Mouse (Mus musculus) erythroblast, embryonic 14.5 days (primary cell): ENCODE measurements around the gene Mkrn3. TPM values are rescaled to one million over a fixed set of nuclear protein-coding genes. Genes with fewer than 3 reads are reported as not detected.

Experiments
- H3K27me3 ChIP-seq: 2 replicates; pipeline ENCODE4 v1.6.1; 2012; ENCODE audit warnings: inconsistent platforms; ENCODE audit not compliant: control insufficient read depth
- H3K36me3 ChIP-seq: 2 replicates; pipeline ENCODE4 v1.6.1; 2012; ENCODE audit warnings: mild to moderate bottlenecking, inconsistent platforms; ENCODE audit not compliant: control insufficient read depth
- H3K4me1 ChIP-seq: 2 replicates; pipeline ENCODE4 v1.6.1; 2012; ENCODE audit warnings: inconsistent platforms; ENCODE audit not compliant: control insufficient read depth
- H3K4me3 ChIP-seq: replicated peaks from 2 replicates; pipeline ENCODE3; 2012; ENCODE audit warnings: moderate library complexity, mild to moderate bottlenecking, inconsistent platforms
- H3K9me3 ChIP-seq: 2 replicates; pipeline ENCODE4 v1.6.1; 2012; ENCODE audit warnings: low read length, inconsistent platforms, mixed read lengths; ENCODE audit not compliant: control insufficient read depth
- GATA1 ChIP-seq: IDR thresholded peaks from 2 replicates; pipeline ENCODE4 v1.6.1; 2012; ENCODE audit warnings: low read length, inconsistent platforms, mixed read lengths
- TAL1 ChIP-seq: IDR thresholded peaks from 3 replicates; pipeline ENCODE4 v1.6.1; 2012; ENCODE audit warnings: low read length, inconsistent platforms, mixed read lengths
- polyA plus RNA-seq: library from polyadenylated mRNA; stranded (reverse); fragments of >175 nt; gene quantifications from 2 replicates; pipeline ENCODE4 v1.2.3, GENCODE M21; 2012

Mkrn3 gene
- polyA plus RNA-seq, 1 experiment = not detected

DNA sequence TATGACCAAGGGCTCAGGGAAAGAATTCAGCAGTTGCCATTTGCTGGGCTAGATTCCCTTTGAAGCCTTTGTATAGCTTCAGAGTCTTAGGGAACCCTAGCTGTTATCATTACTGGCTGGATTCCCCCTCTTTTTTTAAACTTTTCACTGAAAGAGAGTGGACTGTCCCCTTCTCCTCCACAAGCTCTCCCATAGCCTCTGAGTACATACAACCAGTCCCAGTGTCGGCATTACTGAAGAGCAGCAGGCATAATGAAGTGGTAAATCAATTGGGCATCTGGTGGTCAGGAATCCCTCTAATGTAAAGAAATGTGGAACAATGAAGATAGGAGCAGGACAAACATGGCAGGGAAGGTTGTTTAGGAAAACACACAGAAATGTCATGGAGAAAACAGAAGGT, 27.7 kb downstream of the Mkrn3 start:
- H3K4me3 ChIP-seq = no peak overlapping the region
- no peaks in the 10 kb centered on the region for H3K9me3 ChIP-seq
- TF ChIP-seq GATA1 (no peak), TAL1 (no peak)
- H3K27me3 ChIP-seq = no peaks in the 10 kb centered on the region
- no peaks in the 10 kb centered on the region for H3K4me1 ChIP-seq
- no peaks in the 10 kb centered on the region for H3K36me3 ChIP-seq

DNA sequence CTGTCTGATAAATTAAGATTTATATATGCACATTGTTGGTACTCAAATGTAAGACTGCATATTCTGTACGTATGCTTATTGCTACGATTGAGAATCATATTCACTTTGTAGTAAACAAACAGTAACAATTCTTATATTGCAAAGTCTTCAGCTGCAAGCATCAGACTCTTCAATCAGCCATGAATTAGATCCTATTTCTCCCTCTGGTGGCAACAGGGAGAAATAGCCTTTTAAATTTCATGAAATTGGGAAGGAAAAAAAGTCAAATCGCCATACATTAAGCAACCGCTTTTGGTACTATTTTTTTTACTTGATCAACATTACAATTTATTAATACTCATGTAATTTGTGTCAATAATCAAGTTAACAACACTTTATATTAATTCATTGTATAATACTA, 31.6 kb downstream of the Mkrn3 start:
- Histone ChIP-seq H3K4me3 (no peak overlapping the region), H3K4me1 (no peaks in the 10 kb centered on the region), H3K9me3 (no peaks in the 10 kb centered on the region), H3K27me3 (no peaks in the 10 kb centered on the region), H3K36me3 (no peaks in the 10 kb centered on the region)
- TF ChIP-seq TAL1 = no peak
- TF ChIP-seq GATA1 = no peak

DNA sequence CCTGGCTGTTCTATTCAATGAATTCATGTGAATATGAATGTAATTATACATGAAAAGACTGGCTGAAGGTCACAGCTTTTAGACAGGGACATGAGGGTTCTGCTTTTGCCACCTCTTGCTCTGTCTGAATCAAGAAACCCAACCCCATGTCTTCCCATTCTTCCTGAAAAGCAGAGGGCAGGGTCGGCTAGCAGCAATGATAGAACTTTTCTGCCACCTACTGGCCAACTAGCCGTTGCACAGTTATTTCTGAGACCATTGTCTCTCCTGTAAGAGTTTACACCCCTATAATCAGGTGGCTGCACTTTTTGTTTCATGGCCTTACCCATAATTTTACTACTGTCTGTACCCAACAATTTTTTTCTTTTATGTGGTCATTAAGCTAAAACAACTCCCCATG, 37.5 kb downstream of the Mkrn3 start:
- Histone ChIP-seq H3K4me1 (no peaks in the 10 kb centered on the region), H3K36me3 (no peaks in the 10 kb centered on the region), H3K27me3 (peaks cover 5% of the 10 kb centered on the region; the same call in 1 of the 2 replicates), H3K9me3 (peaks cover 25% of the 10 kb centered on the region), H3K4me3 (no peak overlapping the region)
- TF ChIP-seq TAL1 (no peak), GATA1 (no peak)

DNA sequence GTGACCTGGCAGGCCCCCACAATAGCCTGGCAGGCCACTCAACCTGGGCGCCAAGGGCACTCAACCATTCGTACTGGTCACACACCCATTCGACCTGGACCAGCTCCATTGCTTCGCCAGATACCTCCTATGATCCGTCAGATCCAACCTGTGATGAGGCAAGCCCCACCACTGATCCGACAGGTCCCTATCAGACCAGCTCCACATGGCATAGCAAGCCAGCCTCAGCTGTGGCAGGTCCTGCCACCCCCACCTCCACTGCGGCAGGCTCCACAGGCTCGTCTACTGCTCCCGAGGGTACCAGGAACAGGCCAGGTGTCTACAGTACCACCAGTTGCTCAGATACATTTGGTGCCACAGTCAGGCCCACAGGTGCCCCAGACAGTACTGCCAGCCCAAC, 41.4 kb downstream of the Mkrn3 start:
- Histone ChIP-seq H3K4me3 (no peak overlapping the region), H3K36me3 (no peaks in the 10 kb centered on the region), H3K9me3 (peaks cover 31% of the 10 kb centered on the region), H3K4me1 (no peaks in the 10 kb centered on the region), H3K27me3 (peaks cover 14% of the 10 kb centered on the region)
- TF ChIP-seq TAL1 = no peak
- TF ChIP-seq GATA1 = no peak

DNA sequence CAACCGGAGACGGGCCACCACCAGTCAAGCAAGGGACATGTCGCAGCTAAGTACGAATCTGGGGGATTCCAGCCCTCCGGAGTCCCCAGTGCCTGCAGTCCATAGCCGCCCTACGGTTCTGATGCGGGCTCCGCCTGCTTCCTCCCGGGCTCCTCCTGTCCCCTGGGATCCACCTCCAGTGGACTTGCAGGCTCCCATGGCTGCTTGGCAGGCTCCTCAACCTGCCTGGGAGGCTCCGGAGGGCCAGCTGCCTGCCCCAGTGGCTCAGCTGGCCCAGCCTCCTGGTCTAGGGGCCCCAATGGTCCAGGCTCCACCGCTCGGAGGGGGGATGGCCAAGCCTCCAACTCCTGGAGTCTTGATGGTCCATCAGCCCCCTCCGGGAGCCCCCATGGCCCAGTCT, 42.6 kb downstream of the Mkrn3 start:
- TF ChIP-seq TAL1 (no peak), GATA1 (no peak)
- no peaks in the 10 kb centered on the region for H3K4me1 ChIP-seq
- peaks cover 31% of the 10 kb centered on the region for H3K9me3 ChIP-seq
- peaks cover 14% of the 10 kb centered on the region for H3K27me3 ChIP-seq
- no peak overlapping the region for H3K4me3 ChIP-seq
- no peaks in the 10 kb centered on the region for H3K36me3 ChIP-seq

DNA sequence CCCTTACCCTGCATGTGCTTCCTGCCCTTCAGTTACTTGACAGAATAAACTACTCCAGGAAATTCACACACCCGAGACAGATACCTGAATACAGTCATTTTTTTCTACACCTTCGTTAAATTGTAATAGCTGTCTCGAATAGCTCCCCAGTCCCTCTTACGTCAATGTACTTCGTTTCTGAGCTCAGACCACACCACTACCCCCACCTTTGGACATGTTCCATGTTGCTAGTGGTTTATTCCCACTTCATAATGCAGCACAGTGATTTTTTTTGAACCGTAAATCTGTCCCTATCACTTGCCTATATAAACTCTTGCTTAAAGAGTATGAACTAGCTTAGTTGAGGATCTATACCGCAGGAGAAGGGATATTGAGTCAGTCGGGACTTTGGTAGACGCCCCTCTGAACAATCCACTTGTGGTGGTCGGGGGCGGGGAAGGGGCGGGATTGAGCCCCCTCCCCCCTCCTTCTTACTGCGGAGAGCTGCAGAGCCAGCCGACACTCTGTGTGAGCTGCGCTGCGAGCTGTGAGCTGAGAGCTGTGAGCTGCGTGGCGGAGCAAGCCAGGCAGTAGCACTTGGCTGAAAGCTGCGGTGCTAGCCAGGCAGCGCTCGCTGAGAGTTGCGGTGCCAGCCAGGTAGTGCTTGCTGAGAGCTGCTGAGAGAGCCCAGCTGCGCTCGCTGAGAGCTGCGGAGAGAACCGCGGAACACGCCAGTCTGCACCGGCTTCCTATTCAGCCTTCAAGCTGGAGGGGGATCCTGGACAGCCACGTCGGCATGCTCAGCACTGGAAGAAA, 43.2 kb downstream of the Mkrn3 start, which contains the start of gene Magel2:
TSS of gene Magel2 (plus strand) at position 501 of the 795 bp plus-strand sequence.
- Histone ChIP-seq H3K4me3 (no peak within 1 kb of the TSS), H3K9me3 (peaks cover 31% of the 10 kb centered on the region), H3K36me3 (no peaks in the 10 kb centered on the region), H3K27me3 (peaks cover 14% of the 10 kb centered on the region), H3K4me1 (no peaks in the 10 kb centered on the region)
- TF ChIP-seq GATA1 = no peak
- no peak for TF ChIP-seq TAL1

DNA sequence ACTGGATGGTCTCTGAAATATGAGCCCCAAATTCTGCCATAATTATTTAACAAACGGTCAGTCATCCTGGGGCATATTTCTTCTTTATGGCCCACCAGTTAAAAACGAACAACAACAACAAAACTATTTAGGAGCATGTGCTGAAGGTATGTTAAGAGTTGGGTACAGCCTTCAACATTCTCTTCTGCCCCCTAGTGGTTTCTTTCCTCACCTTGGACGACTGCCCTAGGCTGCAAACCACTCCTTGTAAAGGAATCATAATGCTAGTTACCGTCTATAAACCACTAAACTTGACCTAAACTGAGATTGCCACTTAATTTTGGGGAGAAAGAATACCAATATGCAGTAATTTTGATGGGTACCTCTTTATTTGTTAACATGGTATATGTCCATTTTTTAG, 44.3 kb downstream of the Mkrn3 start:
- Histone ChIP-seq H3K36me3 (no peaks in the 10 kb centered on the region), H3K4me3 (no peak overlapping the region), H3K9me3 (peaks cover 31% of the 10 kb centered on the region), H3K4me1 (no peaks in the 10 kb centered on the region), H3K27me3 (peaks cover 14% of the 10 kb centered on the region)
- no peak for TF ChIP-seq TAL1
- TF ChIP-seq GATA1 = no peak

Other genes with a start within 250 kb of the Mkrn3 start
- 0.03 TPM in 1 of 2 replicates, not detected in the other for gene Ndn, start 73.6 kb downstream of the Mkrn3 start, polyA plus RNA-seq
- gene Magel2, start 43.1 kb downstream of the Mkrn3 start, polyA plus RNA-seq = 0.01 TPM in 1 of 2 replicates, not detected in the other
- gene Peg12, start 44.4 kb upstream of the Mkrn3 start, polyA plus RNA-seq = 0.02 and 0.06 TPM in 2 replicates